Mouse (Mus musculus) gonadal fat pad, adult 2 months (tissue): Measurements from ENCODE around the gene Atxn2. TPM values are rescaled to one million over a fixed set of nuclear protein-coding genes. Genes with fewer than 3 reads are reported as not detected.

Source experiments
- DNase-seq: peaks from one replicate; pipeline ENCODE4 v3.0.0-alpha.2; 2012; ENCODE audit warnings: low read depth
- polyA plus RNA-seq: library from polyadenylated mRNA; depleted of rRNA; stranded (reverse); fragments of >200 nt; gene quantifications from 2 replicates; pipeline ENCODE4 v1.2.3, GENCODE M21; 2012; rRNA removed

Atxn2 gene
- polyA plus RNA-seq, 1 experiment = 70.6 TPM

DNA sequence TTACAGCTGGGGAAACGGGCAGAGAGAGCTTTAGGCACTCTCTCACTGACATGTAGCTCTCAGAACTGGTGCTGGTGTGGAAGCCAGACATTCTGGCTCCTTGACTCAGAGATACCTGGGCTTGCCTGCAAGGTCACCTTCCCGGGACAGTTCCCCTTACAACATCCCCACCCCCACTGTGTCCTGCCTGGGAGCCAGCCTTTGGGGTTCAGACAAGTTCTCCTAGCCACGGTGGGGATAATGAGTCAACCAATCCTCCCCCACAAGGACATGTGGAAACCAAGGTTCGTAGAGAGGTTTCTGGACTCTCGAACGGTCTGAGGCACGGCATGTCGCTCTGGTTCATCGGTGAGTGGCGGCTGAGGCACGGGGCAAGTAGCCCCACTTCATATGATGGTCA is 145.6 kb downstream of the Atxn2 start:
- DNase-seq = no peak

- no peak for DNase-seq
Measured at GRCm38 (mm10) chr5:121858427-121858826, 147.3 kb downstream of the Atxn2 start.

GRCm38 (mm10) chr5:121861964-121862363 is 150.8 kb downstream of the Atxn2 start:
- no peak for DNase-seq

GRCm38 (mm10) chr5:121864330-121864729 is 153.2 kb downstream of the Atxn2 start:
- no peak for DNase-seq

Other genes with a start within 250 kb of the Atxn2 start
- gene Adam1b, start 207.9 kb upstream of the Atxn2 start, polyA plus RNA-seq = 0.05 and 0.32 TPM in 2 replicates
- gene Adam1a, start 165.9 kb upstream of the Atxn2 start, polyA plus RNA-seq = 4.7 and 4.8 TPM in 2 replicates
- 0.33 TPM in 1 of 2 replicates, not detected in the other for gene Gm42878, start 165.9 kb upstream of the Atxn2 start, polyA plus RNA-seq
- 45.5 and 48.9 TPM in 2 replicates for gene Mapkapk5, start 165.4 kb upstream of the Atxn2 start, polyA plus RNA-seq
- gene Aldh2, start 117.5 kb upstream of the Atxn2 start, polyA plus RNA-seq = 790 and 869 TPM in 2 replicates
- 17.4 and 21.3 TPM in 2 replicates for gene Acad12, start 92.4 kb upstream of the Atxn2 start, polyA plus RNA-seq
- gene Acad10, start 50.8 kb upstream of the Atxn2 start, polyA plus RNA-seq = 11.7 and 13.4 TPM in 2 replicates
- 29.9 and 35.8 TPM in 2 replicates for gene Brap, start 50.8 kb upstream of the Atxn2 start, polyA plus RNA-seq
- 19.0 and 27.1 TPM in 2 replicates for gene Sh2b3, start 126.3 kb downstream of the Atxn2 start, polyA plus RNA-seq
- gene Pheta1, start 137.6 kb downstream of the Atxn2 start, polyA plus RNA-seq = 10.9 and 11.0 TPM in 2 replicates